Mouse (Mus musculus) neural tube, embryonic 15.5 days (tissue): ENCODE results near the gene Zfp740. TPM values are rescaled to one million over a fixed set of nuclear protein-coding genes. Genes with fewer than 3 reads are reported as not detected.
"Not testable (repeated sequence)": the region's sequence is repeated elsewhere in the genome, so short reads cannot be mapped to it uniquely, and the experiment has no call there.

Experiments used
- ATAC-seq: fragments of 200-750 bp; cut with Nextera tagmentation; 2 replicates; pipeline ENCODE4 v1.8.0; 2017; ENCODE audit warnings: mild to moderate bottlenecking, moderate TSS enrichment, moderate library complexity; ENCODE audit not compliant: low FRiP score
- H3K27ac ChIP-seq: fragments of 300-500 bp; sonication (generic); replicated peaks from 2 replicates; pipeline ENCODE4 v1.5.1; 2015; ENCODE audit warnings: mild to moderate bottlenecking, inconsistent platforms
- H3K27me3 ChIP-seq: fragments of 300-500 bp; sonication (generic); replicated peaks from 2 replicates; pipeline ENCODE4 v1.6.1; 2015; ENCODE audit warnings: inconsistent platforms
- H3K36me3 ChIP-seq: fragments of 300-500 bp; sonication (generic); 2 replicates; pipeline ENCODE4 v1.6.1; 2015; ENCODE audit warnings: inconsistent platforms
- H3K4me1 ChIP-seq: fragments of 300-500 bp; sonication (generic); 2 replicates; pipeline ENCODE4 v1.6.1; 2015; ENCODE audit warnings: inconsistent platforms
- H3K4me2 ChIP-seq: fragments of 300-500 bp; sonication (generic); 2 replicates; pipeline ENCODE4 v1.6.1; 2015; ENCODE audit warnings: inconsistent platforms, mild to moderate bottlenecking, moderate library complexity
- H3K4me3 ChIP-seq: fragments of 300-500 bp; sonication (generic); replicated peaks from 2 replicates; pipeline ENCODE4 v1.5.1; 2015; ENCODE audit warnings: mild to moderate bottlenecking, inconsistent platforms
- H3K9ac ChIP-seq: fragments of 300-500 bp; sonication (generic); replicated peaks from 2 replicates; pipeline ENCODE4 v1.6.1; 2015; ENCODE audit warnings: mild to moderate bottlenecking, inconsistent platforms
- H3K9me3 ChIP-seq: fragments of 300-500 bp; sonication (generic); replicated peaks from 2 replicates; pipeline ENCODE4 v1.6.1; 2016; ENCODE audit warnings: inconsistent platforms
- WGBS: fragments of 180-500 bp; shearing (Covaris S2); methylation state at CpG from one replicate; pipeline ENCODE4 v1.1.7; 2015; ENCODE audit warnings: mixed read lengths; 5-methylcytosine and 5-hydroxymethylcytosine counted together
- polyA plus RNA-seq: library from polyadenylated mRNA; unstranded; fragments of >200 nt; fragmentation: Nextera tagmentation; extraction: Ambion mirVana; gene quantifications from 2 replicates; pipeline ENCODE4 v1.2.1, GENCODE M21; 2015

Zfp740 gene
- polyA plus RNA-seq, 1 experiment from 2014 or later = 45.1 TPM

GRCm38 (mm10) chr15:102214132-102214531 lies 11.1 kb downstream of the Zfp740 start:
- Histone ChIP-seq H3K4me2 (no peak overlapping the region), H3K4me3 (no peak overlapping the region), H3K27ac (no peak overlapping the region), H3K9ac (no peak overlapping the region), H3K9me3 (no peaks in the 10 kb centered on the region), H3K4me1 (no peaks in the 10 kb centered on the region), H3K36me3 (peaks cover 69% of the 10 kb centered on the region), H3K27me3 (no peaks in the 10 kb centered on the region)
- 47% methylated on average over 2 of the region's 2 CpGs for WGBS
- ATAC-seq = no peak

DNA sequence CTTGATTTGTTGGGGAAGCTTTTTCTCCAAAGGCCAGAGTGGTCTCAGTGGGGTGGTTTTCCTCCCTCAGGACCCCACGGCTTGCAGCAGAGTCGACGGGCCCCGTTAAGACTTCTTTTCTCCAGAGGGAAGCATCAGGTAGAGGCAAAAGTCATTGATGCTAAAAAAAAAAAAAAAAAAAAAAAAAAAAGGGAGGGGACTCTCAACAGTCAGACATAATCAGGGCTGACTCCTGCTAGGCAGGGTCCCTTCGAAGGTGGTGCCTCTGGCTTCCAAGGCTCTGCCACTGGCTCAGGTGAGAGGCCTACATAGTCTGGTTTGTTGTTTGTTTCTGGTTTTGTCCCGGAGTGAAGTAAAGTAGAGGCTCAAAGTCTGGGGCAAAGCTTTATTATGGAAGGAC lies 12.6 kb downstream of the Zfp740 start:
- no peak overlapping the region for H3K27ac ChIP-seq
- H3K4me3 ChIP-seq = no peak overlapping the region
- no peak for ATAC-seq
- no peak overlapping the region for H3K9ac ChIP-seq
- no peaks in the 10 kb centered on the region for H3K9me3 ChIP-seq
- no peaks in the 10 kb centered on the region for H3K4me1 ChIP-seq
- peaks cover 55% of the 10 kb centered on the region for H3K36me3 ChIP-seq
- 73% methylated on average over 6 of the region's 6 CpGs for WGBS
- no peak overlapping the region for H3K4me2 ChIP-seq
- no peaks in the 10 kb centered on the region for H3K27me3 ChIP-seq

GRCm38 (mm10) chr15:102216459-102217228 lies 13.6 kb downstream of the Zfp740 start:
- no peak overlapping the region for H3K27ac ChIP-seq
- H3K4me3 ChIP-seq = no peak overlapping the region
- no peak overlapping the region for H3K9ac ChIP-seq
- H3K4me2 ChIP-seq = no peak overlapping the region
- WGBS = 86% methylated on average over 16 of the region's 16 CpGs
- H3K27me3 ChIP-seq = no peaks in the 10 kb centered on the region
- no peaks in the 10 kb centered on the region for H3K9me3 ChIP-seq
- H3K4me1 ChIP-seq = no peaks in the 10 kb centered on the region
- ATAC-seq = no peak
- H3K36me3 ChIP-seq = peaks cover 49% of the 10 kb centered on the region

- Histone ChIP-seq H3K27ac (no peak overlapping the region), H3K9ac (no peak overlapping the region), H3K36me3 (peaks cover 43% of the 10 kb centered on the region), H3K4me1 (no peaks in the 10 kb centered on the region), H3K9me3 (no peaks in the 10 kb centered on the region), H3K4me3 (no peak overlapping the region), H3K27me3 (no peaks in the 10 kb centered on the region), H3K4me2 (no peak overlapping the region)
- ATAC-seq = no peak
- 88% methylated on average over 7 of the region's 7 CpGs for WGBS
Measured at GRCm38 (mm10) chr15:102217325-102217724, 14.3 kb downstream of the Zfp740 start.

- H3K9ac ChIP-seq = no peak overlapping the region
- 53% methylated on average over 10 of the region's 10 CpGs for WGBS
- H3K9me3 ChIP-seq = no peaks in the 10 kb centered on the region
- no peaks in the 10 kb centered on the region for H3K36me3 ChIP-seq
- no peak overlapping the region for H3K4me2 ChIP-seq
- peaks cover 18% of the 10 kb centered on the region for H3K27me3 ChIP-seq
- H3K4me3 ChIP-seq = no peak overlapping the region
- peaks cover 14% of the 10 kb centered on the region for H3K4me1 ChIP-seq
- no peak for ATAC-seq
- no peak overlapping the region for H3K27ac ChIP-seq
Measured at GRCm38 (mm10) chr15:102222386-102222785, 19.3 kb downstream of the Zfp740 start.

DNA sequence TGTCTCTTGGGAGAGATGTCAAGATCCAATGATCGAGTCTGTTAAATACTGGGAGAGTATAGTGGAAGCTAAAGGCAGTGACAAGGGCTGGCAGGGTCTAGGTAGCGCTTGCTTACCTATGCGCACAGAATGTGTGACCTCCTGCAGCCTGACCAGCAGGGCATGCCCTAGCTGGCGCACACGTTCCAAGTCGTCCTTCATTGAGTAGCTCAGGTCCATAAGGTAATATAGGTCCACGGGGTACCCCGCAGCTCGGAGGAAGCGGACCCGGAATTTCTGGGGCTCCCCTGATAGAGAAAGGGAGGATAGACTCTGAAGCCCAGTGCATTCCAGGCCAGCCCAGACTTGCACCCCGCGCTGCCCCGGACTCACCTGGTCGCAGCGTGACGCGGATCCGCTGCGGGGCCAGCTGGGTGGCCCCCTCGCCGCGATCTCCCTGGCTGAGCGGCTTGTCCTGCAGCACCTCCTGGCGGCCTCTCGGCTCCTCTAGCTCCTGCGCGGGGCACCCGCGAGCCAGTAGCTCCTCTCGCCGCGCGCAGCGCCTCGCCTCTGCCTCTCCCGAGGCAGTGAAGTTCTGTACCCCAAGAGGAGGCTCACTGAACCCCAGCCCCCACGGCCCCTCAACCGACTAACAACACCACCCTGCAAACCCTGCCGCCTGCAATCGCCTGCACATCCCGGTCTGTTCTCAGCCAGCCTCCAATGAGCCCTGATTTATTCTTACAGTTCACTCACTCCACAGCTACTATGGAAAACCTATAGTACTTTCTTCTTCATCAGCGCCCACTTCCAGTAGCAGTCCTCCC lies 21.3 kb downstream of the Zfp740 start:
- peak; percentile 88 for ATAC-seq

GRCm38 (mm10) chr15:102224992-102225617 lies 22.1 kb downstream of the Zfp740 start:
- H3K9ac ChIP-seq = no peak overlapping the region
- WGBS = 16% methylated on average over 21 of the region's 21 CpGs
- peaks cover 18% of the 10 kb centered on the region for H3K27me3 ChIP-seq
- ATAC-seq = no peak
- peak overlapping the region; percentile 94 for H3K4me2 ChIP-seq
- H3K4me1 ChIP-seq = peaks cover 14% of the 10 kb centered on the region
- H3K9me3 ChIP-seq = no peaks in the 10 kb centered on the region
- H3K36me3 ChIP-seq = no peaks in the 10 kb centered on the region
- H3K4me3 ChIP-seq = peak overlapping the region; percentile 47
- H3K27ac ChIP-seq = no peak overlapping the region

More for the DNA sequence above, 21.3 kb downstream of the Zfp740 start:
- Histone ChIP-seq H3K4me2 (peak overlapping the region; percentile 94), H3K4me3 (peak overlapping the region; percentile 47), H3K9ac (peak overlapping the region; percentile 57), H3K27me3 (peaks cover 18% of the 10 kb centered on the region), H3K9me3 (no peaks in the 10 kb centered on the region), H3K4me1 (peaks cover 14% of the 10 kb centered on the region), H3K27ac (no peak overlapping the region), H3K36me3 (no peaks in the 10 kb centered on the region)
- 3% methylated on average over 43 of the region's 43 CpGs for WGBS

GRCm38 (mm10) chr15:102225619-102226018 lies 22.6 kb downstream of the Zfp740 start:
- Histone ChIP-seq H3K4me1 (peaks cover 14% of the 10 kb centered on the region), H3K27me3 (peaks cover 18% of the 10 kb centered on the region)
- H3K4me3 ChIP-seq, H3K36me3 ChIP-seq, ATAC-seq, H3K9me3 ChIP-seq, H3K27ac ChIP-seq, H3K9ac ChIP-seq, H3K4me2 ChIP-seq: not testable (repeated sequence)
- WGBS = 81% methylated on average over 6 of the region's 6 CpGs

- Histone ChIP-seq H3K9me3 (no peaks in the 10 kb centered on the region), H3K4me1 (no peaks in the 10 kb centered on the region), H3K27me3 (no peaks in the 10 kb centered on the region), H3K4me2 (no peak overlapping the region), H3K27ac (no peak overlapping the region), H3K9ac (no peak overlapping the region), H3K36me3 (0 out of 2 replicates have a peak, but pooled peaks cover 2% of the 10 kb centered on the region), H3K4me3 (no peak overlapping the region)
- WGBS = 82% methylated on average over 17 of the region's 17 CpGs
- ATAC-seq = no peak
Measured at GRCm38 (mm10) chr15:102230408-102231321, 27.6 kb downstream of the Zfp740 start.

- WGBS = 66% methylated on average over 6 of the region's 6 CpGs
- no peak within 1 kb of the TSS for H3K4me2 ChIP-seq
- H3K4me1 ChIP-seq = no peaks in the 10 kb centered on the region
- no peaks in the 10 kb centered on the region for H3K27me3 ChIP-seq
- H3K9me3 ChIP-seq = no peaks in the 10 kb centered on the region
- H3K36me3 ChIP-seq = 0 out of 2 replicates have a peak, but pooled peaks cover 5% of the 10 kb centered on the region
- ATAC-seq = no peak
- H3K9ac ChIP-seq = no peak within 1 kb of the TSS
- no peak within 1 kb of the TSS for H3K4me3 ChIP-seq
- no peak within 1 kb of the TSS for H3K27ac ChIP-seq
Measured at GRCm38 (mm10) chr15:102231748-102232147, 28.7 kb downstream of the Zfp740 start, which contains the start of gene Itgb7. Itgb7 (minus strand) TSS chr15:102231944.

GRCm38 (mm10) chr15:102232764-102233163 lies 29.7 kb downstream of the Zfp740 start:
- no peaks in the 10 kb centered on the region for H3K27me3 ChIP-seq

More at GRCm38 (mm10) chr15:102232764-102233163, 29.7 kb downstream of the Zfp740 start:
- H3K4me3 ChIP-seq = no peak overlapping the region
- no peak for ATAC-seq
- H3K27ac ChIP-seq = no peak overlapping the region
- no peak overlapping the region for H3K9ac ChIP-seq
- H3K9me3 ChIP-seq = no peaks in the 10 kb centered on the region
- no peak overlapping the region for H3K4me2 ChIP-seq
- peaks cover 10% of the 10 kb centered on the region; the same call in 1 of the 2 replicates for H3K36me3 ChIP-seq
- H3K4me1 ChIP-seq = no peaks in the 10 kb centered on the region
- WGBS = 86% methylated on average over 7 of the region's 7 CpGs
